Comparison of ENCODE assay signal across 8 mouse cellular contexts in the genomic region with DNA sequence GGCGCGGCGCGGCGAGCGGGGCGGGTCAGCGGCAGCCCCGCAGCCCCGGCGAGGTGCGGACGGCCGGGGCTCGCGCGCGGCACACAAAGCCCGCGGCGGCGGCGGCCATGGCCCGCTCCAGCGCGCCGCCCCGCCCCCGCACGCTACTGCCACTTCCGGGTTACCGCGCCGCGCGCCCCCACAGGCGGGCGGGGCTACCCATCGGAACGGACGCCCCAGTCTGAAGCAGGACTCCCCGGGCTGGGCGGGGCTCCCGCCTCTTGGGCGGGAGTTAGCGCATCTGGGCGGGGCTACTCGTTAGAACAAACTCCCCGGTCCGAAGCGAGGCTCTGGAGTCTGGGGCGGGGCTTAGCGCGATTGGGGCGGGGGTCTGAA. TPM values are rescaled to one million over a fixed set of nuclear protein-coding genes. Genes with fewer than 3 reads are reported as not detected.
DNase-seq lines count a peak whose midpoint lies in the region; ATAC-seq lines count a peak whose summit lies in the region.

No protein-coding gene starts in this region.

- DNase-seq in ZHBTc4 (ENCODE audit: low read depth, low spot score), result peak; percentile 99
- peak; percentile 90 for DNase-seq in gastrocnemius, adult 8-10 months (ENCODE audit: low spot score in 2 of 2)
- DNase-seq in induced T-regulatory cell, adult 2 months (ENCODE audit: low read depth), result peak; percentile 98
- DNase-seq in left cerebral cortex, adult 9 months (ENCODE audit: low spot score in 2 of 2), result peak; percentile 76 to 91
- DNase-seq in right cerebral cortex, postnatal 14 days, result peak; percentile 92
- peak; percentile 86 to 93 for DNase-seq in urinary bladder, postnatal 36 days (ENCODE audit: low spot score in 2 of 2)

- ATAC-seq in common myeloid progenitor, adult 5-6 weeks (replicated peaks; ENCODE audit: low read depth, poor library complexity, severe bottlenecking), result peak; percentile 89
- ATAC-seq in megakaryocyte progenitor cell, adult 5-6 weeks (replicated peaks; ENCODE audit: poor library complexity), result peak; percentile 89

RNA-seq across cellular contexts. Expression of gene Abhd17c, which starts 0.3 kb away (rescaled TPM):
- 10.8 and 18.7 TPM in 2 replicates for total RNA-seq in common myeloid progenitor, adult 5-6 weeks (2017)
- total RNA-seq in gastrocnemius, adult 8-10 months (2022), result 10 to 100 TPM in 1 of 4 experiments, 1 to 10 TPM in 3; 8.5 to 10.2 (median 8.9) TPM
- 46.1 and 47.4 TPM in 2 replicates for total RNA-seq in megakaryocyte progenitor cell, adult 5-6 weeks (2015)
- 22.8 and 26.8 TPM in 2 replicates for total RNA-seq in megakaryocyte progenitor cell, adult 5-6 weeks (2017)

Comparison
In these comparisons a context has a peak if more than half of its experiments do, and no peak if none do; other contexts are left out.
1. Peak in every context shown above with its lines: DNase-seq and ATAC-seq.